Mouse (Mus musculus): ENCODE measurements around the gene Msi2.
A peak's percentile ranks its signal among the peaks of the same experiment; 100 is the strongest.

The Msi2 gene

GRCm38 (mm10) chr11:88448571-88448970 lies 269.7 kb downstream of the Msi2 start:
- DNase-seq (ENCODE audit: low spot score in 2 of 2) = no peak

DNA sequence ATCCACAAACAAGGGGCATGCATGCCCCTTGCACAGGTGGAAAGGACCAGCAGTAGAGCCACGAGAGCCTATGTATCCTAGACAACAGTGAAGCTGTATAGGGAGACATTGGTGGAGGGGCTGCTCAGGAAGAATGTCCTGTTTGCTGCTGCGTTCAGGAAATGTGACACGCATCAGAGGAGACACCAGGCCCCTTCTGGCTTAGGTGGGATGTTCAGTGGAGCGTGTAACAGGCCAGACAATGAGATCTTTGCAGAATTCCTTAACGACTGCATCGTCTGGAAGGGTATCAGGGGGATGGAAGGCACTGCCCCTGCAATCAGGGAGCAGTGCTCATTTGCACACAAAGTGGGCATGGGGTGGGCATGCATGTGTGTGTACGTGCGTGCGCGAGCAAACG lies 271.0 kb downstream of the Msi2 start:
- no peak for DNase-seq (ENCODE audit: low spot score in 2 of 2)

- no peak for DNase-seq (ENCODE audit: low spot score in 2 of 2)
Measured at GRCm38 (mm10) chr11:88443905-88444304, 274.4 kb downstream of the Msi2 start.

- DNase-seq (ENCODE audit: low spot score in 2 of 2) = no peak
Measured at GRCm38 (mm10) chr11:88443291-88443690, 275.0 kb downstream of the Msi2 start.

GRCm38 (mm10) chr11:88441871-88442740 lies 276.2 kb downstream of the Msi2 start:
- DNase-seq (ENCODE audit: low spot score in 2 of 2) = no peak

GRCm38 (mm10) chr11:88438659-88439058 lies 279.7 kb downstream of the Msi2 start:
- DNase-seq (ENCODE audit: low spot score in 2 of 2) = no peak

- DNase-seq (ENCODE audit: low spot score in 2 of 2) = no peak
Measured at GRCm38 (mm10) chr11:88436596-88436995, 281.7 kb downstream of the Msi2 start.

DNA sequence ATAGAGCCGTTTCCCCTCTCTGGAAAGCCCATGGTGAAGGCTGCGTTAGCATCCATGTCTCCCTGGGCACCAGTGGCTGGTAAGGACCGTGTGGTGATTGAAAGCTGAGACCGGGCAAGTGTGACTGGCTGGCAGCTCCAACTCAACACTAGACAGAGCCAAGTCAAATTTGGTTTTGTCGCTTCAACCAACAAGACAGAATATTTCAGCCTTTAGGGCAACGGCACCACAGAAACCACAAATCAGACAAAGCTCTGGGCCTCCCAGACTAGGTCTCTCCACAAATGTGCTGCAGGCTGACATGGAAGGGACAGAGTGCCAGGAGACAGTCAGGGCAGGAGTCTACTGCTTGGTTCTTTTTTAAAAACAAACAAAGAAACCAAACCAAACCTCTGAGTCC lies 282.8 kb downstream of the Msi2 start:
- no peak for DNase-seq (ENCODE audit: low spot score in 2 of 2)

- no peak for DNase-seq (ENCODE audit: low spot score in 2 of 2)
Measured at GRCm38 (mm10) chr11:88431363-88432269, 286.7 kb downstream of the Msi2 start.

DNA sequence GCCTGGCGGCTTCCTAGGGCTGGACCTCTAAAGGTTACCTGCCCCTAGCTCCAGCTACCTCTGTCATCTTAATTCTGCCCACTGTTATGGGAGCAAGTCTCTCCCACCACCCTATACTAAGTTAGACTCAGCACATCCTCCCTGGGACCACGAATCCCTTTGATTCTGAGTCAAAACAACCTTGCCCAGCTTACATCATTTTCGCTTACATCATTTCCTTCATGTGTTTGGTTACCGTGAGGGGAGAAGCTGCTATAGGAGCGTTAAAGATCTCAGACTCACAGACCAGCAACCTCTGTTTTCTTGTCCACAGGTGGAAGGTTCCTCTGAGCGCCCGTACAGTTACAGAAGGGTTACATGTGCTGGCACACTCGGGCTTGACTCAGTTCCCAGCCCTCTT lies 288.0 kb downstream of the Msi2 start:
- DNase-seq (ENCODE audit: low spot score in 2 of 2) = no peak

- DNase-seq (ENCODE audit: low spot score in 2 of 2) = no peak
Measured at GRCm38 (mm10) chr11:88429680-88430079, 288.6 kb downstream of the Msi2 start.

DNA sequence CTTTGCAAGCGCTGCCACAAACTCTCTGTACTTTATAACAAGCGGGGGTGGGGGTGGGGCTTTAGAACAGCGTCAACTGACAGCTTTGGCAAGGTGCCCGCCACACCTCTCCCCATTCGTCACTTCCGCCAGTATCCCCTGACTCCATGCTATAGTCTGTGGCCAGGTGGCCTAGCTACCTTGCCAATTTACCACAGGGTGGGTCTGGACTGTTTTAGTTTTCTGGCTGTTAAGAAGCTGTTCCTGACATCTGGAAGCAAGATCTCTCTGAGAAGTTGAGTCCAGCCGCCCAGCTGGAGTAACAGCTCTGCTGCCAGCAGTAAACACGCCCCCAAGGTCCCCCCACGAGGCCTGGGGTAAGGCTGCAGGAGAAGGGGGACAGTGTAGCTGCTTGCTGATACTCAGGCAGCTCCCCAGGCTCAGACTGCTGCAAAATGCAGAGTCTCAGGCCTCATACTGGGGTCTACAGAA lies 292.6 kb downstream of the Msi2 start:
- peak in 1 of 2 experiments; percentile 27 for DNase-seq (ENCODE audit: low spot score in 2 of 2)

- DNase-seq (ENCODE audit: low spot score in 2 of 2) = no peak
Measured at GRCm38 (mm10) chr11:88424034-88424767, 294.1 kb downstream of the Msi2 start.

DNA sequence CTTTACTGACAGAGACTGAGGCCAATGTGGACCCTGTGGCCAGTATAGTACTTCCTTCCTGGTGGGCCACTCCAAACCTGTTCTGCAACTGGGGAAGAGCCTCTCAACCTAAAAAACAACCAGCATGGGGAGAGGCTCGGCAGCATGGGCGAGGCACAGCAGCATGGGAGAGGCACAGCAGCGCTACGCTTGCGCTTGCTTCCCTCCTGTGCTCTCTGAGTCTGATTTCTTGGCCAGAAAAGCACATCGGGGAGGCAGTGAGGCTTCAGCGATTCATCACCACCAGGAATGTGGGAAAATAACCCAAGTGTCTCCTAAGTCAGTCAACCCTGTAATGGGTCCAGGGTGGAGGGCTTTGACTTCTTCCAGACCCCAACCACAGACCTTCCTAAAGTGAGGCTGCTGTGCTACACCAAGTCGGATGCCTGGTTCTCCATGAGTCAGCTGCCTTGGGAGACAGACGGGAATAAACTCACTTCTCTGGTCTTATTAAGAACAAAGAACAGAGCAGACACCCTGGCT lies 297.2 kb downstream of the Msi2 start:
- DNase-seq (ENCODE audit: low spot score in 2 of 2) = no peak

- DNase-seq (ENCODE audit: low spot score in 2 of 2) = no peak
Measured at GRCm38 (mm10) chr11:88419657-88420366, 298.5 kb downstream of the Msi2 start.

GRCm38 (mm10) chr11:88419064-88419463 lies 299.2 kb downstream of the Msi2 start:
- no peak for DNase-seq (ENCODE audit: low spot score in 2 of 2)

- DNase-seq (ENCODE audit: low spot score in 2 of 2) = no peak
Measured at GRCm38 (mm10) chr11:88414157-88414870, 304.0 kb downstream of the Msi2 start.

- peak; percentile 56 to 72 for DNase-seq (ENCODE audit: low spot score in 2 of 2)
Measured at GRCm38 (mm10) chr11:88412423-88413094, 305.8 kb downstream of the Msi2 start.

GRCm38 (mm10) chr11:88408305-88408704 lies 310.0 kb downstream of the Msi2 start:
- no peak for DNase-seq (ENCODE audit: low spot score in 2 of 2)
